Mouse (Mus musculus) neural tube, postnatal 0 days (tissue): ENCODE measurements around the gene Ostm1. TPM values are rescaled to one million over a fixed set of nuclear protein-coding genes. Genes with fewer than 3 reads are reported as not detected.

Experiments used
- polyA plus RNA-seq: library from polyadenylated mRNA; unstranded; fragments of >200 nt; fragmentation: Nextera tagmentation; extraction: Ambion mirVana; gene quantifications from 2 replicates; pipeline ENCODE4 v1.2.1, GENCODE M21; 2015

The Ostm1 gene
- polyA plus RNA-seq: 35.4 and 35.9 TPM in 2 replicates

DNA sequence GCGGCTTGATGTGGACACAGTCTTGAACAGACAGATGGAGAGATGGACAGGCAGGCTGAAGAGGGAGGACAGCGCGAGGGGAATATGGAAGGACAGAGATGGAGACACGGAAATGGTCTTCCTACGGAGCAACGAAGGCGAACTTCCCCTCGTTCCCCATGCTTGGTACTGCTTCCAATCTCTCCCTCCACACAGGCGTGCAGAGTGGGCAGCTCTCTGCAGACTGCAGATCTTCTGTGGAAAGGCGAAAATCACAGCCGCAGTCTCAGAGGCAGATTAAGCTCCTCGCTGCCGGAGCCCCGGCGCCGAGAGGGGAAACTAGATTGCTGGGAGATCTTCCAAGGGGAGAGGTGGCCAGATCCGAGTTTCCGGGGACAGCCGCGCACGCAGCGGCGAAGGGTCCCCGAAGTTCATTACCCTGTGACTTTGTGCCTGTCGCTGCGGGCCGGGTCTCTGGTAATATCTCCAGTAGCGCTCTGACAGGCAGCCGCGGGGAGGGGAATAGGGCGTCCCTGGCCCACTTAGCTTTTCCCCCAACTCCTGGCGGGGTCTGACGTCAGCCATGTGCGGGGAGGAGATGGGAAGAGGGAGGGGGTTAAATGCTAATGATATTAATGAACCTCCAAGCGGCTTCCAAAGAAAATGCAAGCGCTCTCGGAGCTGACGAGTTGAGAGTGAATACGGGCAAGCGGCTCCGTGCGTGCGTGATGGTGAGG lies at the start of gene Ostm1, which contains the start of gene Nr2e1:
Gene Ostm1, plus strand, starts transcription at position 666 of the 716 bp plus-strand sequence.
Gene Nr2e1, minus strand, starts transcription at position 476 of the 716 bp plus-strand sequence.

Other genes starting within 250 kb of the Ostm1 start
- 8.3 and 8.9 TPM in 2 replicates for gene Afg1l, start 105.3 kb upstream of the Ostm1 start, polyA plus RNA-seq
- gene Snx3, start 81.8 kb upstream of the Ostm1 start, polyA plus RNA-seq: 391 and 403 TPM in 2 replicates
- gene Nr2e1, start 190 bp upstream of the Ostm1 start, polyA plus RNA-seq: not detected in 2 replicates
- gene Sec63, start 177.7 kb downstream of the Ostm1 start, polyA plus RNA-seq: 14.2 and 14.7 TPM in 2 replicates